Mouse (Mus musculus) retina, postnatal 1 day (tissue): ENCODE data around the gene Myo1e.

Experiments
- DNase-seq: peaks from one replicate; pipeline ENCODE4 v3.0.0-alpha.2; 2012

Gene Myo1e

GRCm38 (mm10) chr9:70439959-70440358 lies 232.8 kb downstream of the Myo1e start:
- DNase-seq: no peak

- no peak for DNase-seq
Measured at GRCm38 (mm10) chr9:70449072-70449471, 241.9 kb downstream of the Myo1e start.
